Mouse (Mus musculus): ENCODE data around the gene Tmem258. TPM values are rescaled to one million over a fixed set of nuclear protein-coding genes. Genes with fewer than 3 reads are reported as not detected.
"Not testable (repeated sequence)": the region's sequence is repeated elsewhere in the genome, so short reads cannot be mapped to it uniquely, and the experiment has no call there.

The Tmem258 gene
- total RNA-seq (2018; cell fraction: chromatin; rRNA removed): 10 to 100 TPM in 25 of 26 experiments, 1 to 10 TPM in 1; 6.3 to 45.1 (median 23.2) TPM
- 100 to 1,000 TPM in 7 of 26 experiments, 10 to 100 TPM in 19; 69.4 to 116 (median 93.9) TPM for total RNA-seq (2018; cell fraction: cytosol; rRNA removed)
- 10 to 100 TPM; 12.3 to 48.6 (median 32.6) TPM for total RNA-seq (2018; cell fraction: nucleus; rRNA removed)
- polyA plus RNA-seq (2018): 135 to 169 TPM (median 137 TPM) in 3 replicates

DNA sequence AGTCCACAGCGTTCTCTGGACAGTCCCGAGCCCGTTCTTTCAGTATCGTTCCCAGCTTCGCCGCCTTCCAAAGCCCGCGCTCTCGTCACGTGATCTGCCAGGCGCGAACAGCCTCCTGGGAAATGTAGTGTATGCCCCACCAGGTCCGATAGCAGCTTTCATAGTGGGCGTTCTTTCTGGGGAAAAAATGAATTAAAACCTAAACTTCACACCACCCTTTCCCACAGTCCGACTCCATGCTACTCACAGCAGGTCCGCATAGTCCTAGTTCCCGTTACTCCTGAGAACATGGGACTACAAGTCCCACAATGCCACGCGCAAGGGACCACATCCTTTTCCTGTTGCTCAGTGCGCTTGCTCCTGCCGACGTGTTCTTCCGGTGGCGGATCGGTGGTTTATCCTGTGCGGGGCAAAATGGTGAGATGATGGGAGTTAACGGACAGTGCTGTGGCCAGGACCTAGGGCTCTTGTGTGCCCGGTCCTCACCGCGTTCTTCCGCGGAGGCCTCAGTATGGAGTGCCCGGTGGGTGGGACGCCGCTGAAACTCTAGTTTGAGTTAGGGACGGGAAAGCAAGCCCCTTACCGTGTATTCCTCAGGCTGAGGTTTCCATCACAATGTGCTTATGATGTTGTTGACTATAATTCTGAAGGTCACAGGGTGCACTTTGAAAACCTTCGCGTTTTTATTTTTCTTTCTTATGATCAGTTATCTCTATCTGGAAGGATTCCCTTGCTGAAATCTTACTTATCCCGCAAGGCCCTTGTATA lies at the start of gene Tmem258, which contains the start of gene Fen1:
Tmem258 (plus strand) TSS at position 167 of the 768 bp plus-strand sequence.
Fen1 (minus strand) TSS at position 322 of the 768 bp plus-strand sequence.
- Histone ChIP-seq H3K79me2 (ENCODE audit: inconsistent target) (peaks cover 64% of the 10 kb centered on the region), H3K36me3 (ENCODE audit: inconsistent target) (peaks cover 43% of the 10 kb centered on the region), H3K27ac (peak within 1 kb of the TSS; percentile 95), H3K4me3 (ENCODE audit: inconsistent target) (peak within 1 kb of the TSS; percentile 99)
- WGBS (ENCODE audit: missing documents): under 1% methylated on average over 40 of the region's 40 CpGs

DNA sequence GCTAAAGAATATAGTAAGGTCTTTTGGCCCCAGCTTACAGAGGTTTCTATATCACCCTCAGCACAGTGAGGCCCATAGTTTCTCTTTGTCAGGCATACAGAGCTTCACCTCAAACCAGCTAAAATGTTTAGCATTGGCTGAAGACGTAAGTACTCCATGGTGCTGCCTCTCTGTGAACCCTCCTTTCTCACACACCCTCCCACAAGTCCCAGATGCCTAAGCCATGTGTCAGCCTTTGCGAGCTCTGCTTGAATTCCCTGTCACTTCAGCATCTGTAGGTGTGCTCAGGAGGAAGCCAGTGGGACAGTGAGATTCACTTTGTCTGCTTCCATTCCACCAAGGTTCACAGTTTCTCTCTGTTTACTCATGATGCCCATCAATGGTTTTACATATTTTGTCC lies 46.1 kb upstream of the Tmem258 start:
- Histone ChIP-seq H3K79me2 (ENCODE audit: inconsistent target) (no peaks in the 10 kb centered on the region), H3K4me3 (ENCODE audit: inconsistent target) (no peak overlapping the region), H3K36me3 (ENCODE audit: inconsistent target) (no peaks in the 10 kb centered on the region), H3K27ac (no peak overlapping the region)
- WGBS (ENCODE audit: missing documents): 89% methylated on average over 2 of the region's 2 CpGs

DNA sequence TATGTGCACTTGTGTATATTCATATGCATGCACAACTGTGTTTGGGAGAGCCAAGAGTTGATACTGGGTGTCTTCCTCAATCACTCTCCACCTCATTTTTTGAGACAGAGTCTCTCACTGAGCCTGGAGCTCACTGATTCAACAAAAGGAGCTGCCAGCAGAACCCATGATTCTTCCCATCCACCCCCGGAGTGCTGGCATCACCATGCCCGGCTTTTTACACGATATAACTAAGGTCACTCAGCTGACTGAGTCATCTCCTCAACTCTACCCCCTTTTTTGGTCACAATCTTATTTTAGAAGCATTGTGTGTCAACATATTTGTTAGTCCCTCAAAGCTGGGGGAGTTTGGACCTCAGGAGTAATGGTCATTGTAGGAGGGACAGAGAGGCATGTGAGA lies 39.9 kb upstream of the Tmem258 start:
- H3K36me3 ChIP-seq (ENCODE audit: inconsistent target): no peaks in the 10 kb centered on the region
- no peak overlapping the region for H3K27ac ChIP-seq
- H3K4me3 ChIP-seq (ENCODE audit: inconsistent target): no peak overlapping the region
- 69% methylated on average over 3 of the region's 3 CpGs for WGBS (ENCODE audit: missing documents)
- H3K79me2 ChIP-seq (ENCODE audit: inconsistent target): no peaks in the 10 kb centered on the region

DNA sequence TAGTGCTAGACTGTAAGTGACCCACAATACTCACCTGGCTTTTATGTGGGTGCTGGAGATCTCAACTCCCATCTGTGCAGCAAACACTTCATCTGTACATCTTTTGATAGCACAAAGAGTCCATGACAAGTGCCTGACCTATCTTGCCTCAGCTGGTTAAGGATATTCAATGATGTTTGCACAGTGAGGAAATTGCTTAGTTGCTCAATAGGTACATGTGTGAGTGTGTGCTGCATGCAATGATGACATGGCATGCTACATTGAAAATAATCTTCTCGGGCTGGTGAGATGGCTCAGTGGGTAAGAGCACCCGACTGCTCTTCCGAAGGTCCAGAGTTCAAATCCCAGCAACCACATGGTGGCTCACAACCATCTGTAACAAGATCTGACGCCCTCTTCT lies 37.9 kb upstream of the Tmem258 start:
- not testable (repeated sequence) for H3K27ac ChIP-seq; H3K36me3 ChIP-seq (ENCODE audit: inconsistent target); H3K4me3 ChIP-seq (ENCODE audit: inconsistent target); H3K79me2 ChIP-seq (ENCODE audit: inconsistent target)
- no CpG with 5 or more reads among the region's 4 CpGs for WGBS (ENCODE audit: missing documents)

DNA sequence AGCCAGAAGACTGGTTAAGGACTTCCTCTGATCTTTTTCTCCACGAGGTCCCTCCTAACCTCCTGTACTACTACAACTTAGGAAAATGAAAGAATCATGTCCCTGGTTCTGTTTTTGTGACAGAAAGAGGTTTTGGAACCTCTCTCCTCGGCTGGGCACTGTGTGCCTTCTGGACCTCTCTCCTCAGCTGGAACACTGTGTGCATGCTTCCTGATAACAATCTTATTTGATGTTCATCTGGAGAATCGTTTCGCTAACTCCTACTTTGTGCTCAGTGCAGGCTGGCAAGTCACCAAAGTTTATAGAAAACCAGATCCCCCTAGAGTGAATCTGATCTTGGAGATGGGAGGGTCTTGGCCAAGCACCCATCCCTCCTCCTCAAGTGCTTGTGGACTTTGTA lies 36.7 kb upstream of the Tmem258 start:
- H3K79me2 ChIP-seq (ENCODE audit: inconsistent target): no peaks in the 10 kb centered on the region
- H3K27ac ChIP-seq: no peak overlapping the region
- 54% methylated on average over 4 of the region's 4 CpGs for WGBS (ENCODE audit: missing documents)
- H3K36me3 ChIP-seq (ENCODE audit: inconsistent target): no peaks in the 10 kb centered on the region
- H3K4me3 ChIP-seq (ENCODE audit: inconsistent target): no peak overlapping the region

DNA sequence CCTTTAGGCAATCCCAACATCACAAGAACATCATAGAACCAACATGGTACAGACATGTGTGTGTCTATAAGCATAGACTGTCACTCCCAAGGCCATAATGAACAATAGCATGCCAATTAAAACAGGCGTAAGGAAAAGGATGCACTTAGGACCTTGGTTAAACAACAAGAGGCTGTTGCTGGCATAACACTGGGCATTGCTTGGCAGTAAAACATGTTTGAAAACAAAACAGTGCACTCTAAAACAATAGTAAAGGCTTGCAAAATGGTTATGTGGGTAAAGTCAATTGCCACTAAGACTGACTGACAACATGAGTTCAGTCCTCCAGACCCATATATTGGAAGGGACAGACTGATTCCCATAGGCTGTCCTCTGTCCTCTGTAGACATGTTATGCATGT lies 35.9 kb upstream of the Tmem258 start:
- no peak overlapping the region for H3K4me3 ChIP-seq (ENCODE audit: inconsistent target)
- H3K27ac ChIP-seq: no peak overlapping the region
- WGBS (ENCODE audit: missing documents): 100% methylated on average over 1 of the region's 1 CpGs
- no peaks in the 10 kb centered on the region for H3K36me3 ChIP-seq (ENCODE audit: inconsistent target)
- no peaks in the 10 kb centered on the region for H3K79me2 ChIP-seq (ENCODE audit: inconsistent target)

DNA sequence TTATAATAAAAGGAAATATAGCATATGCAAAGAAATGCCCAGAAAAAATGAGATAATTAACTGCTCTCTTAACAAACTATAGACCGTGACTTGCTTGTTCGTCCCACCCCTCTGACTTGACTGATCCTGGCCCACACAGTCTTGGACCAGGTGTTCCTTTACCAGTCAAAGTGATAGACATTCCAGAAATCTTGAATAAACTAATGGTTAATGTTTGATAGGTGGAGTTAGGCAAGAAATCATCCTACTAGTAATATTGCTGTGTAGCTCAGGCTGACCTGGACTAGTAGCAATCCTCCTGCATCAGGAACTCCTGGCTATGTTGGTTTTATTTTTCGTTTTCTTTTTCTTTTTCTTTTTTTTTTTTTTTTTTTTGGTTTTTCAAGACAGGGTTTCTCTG lies 35.4 kb upstream of the Tmem258 start:
- no peak overlapping the region for H3K27ac ChIP-seq
- no peaks in the 10 kb centered on the region for H3K79me2 ChIP-seq (ENCODE audit: inconsistent target)
- H3K36me3 ChIP-seq (ENCODE audit: inconsistent target): no peaks in the 10 kb centered on the region
- H3K4me3 ChIP-seq (ENCODE audit: inconsistent target): no peak overlapping the region
- WGBS (ENCODE audit: missing documents): 92% methylated on average over 2 of the region's 3 CpGs

DNA sequence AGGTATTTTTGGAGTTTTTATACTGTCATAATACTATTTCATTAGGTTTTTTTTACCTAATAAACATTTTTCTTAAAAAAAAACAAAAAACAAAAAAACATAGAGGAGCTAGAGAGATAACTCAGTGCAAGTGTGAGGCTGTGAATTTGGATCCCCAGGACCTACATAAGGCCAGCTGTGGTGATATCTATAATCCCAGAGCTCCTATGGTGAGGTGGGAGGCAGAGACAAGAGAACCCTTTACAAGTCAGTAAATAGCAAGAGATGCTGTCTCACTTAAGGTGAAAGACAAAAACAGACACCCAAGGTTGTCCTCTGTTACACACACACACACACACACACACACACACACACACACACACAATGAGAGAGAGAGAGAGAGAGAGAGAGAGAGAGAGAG lies 34.6 kb upstream of the Tmem258 start:
- Histone ChIP-seq H3K4me3 (ENCODE audit: inconsistent target) (no peak overlapping the region), H3K79me2 (ENCODE audit: inconsistent target) (no peaks in the 10 kb centered on the region), H3K27ac (no peak overlapping the region), H3K36me3 (ENCODE audit: inconsistent target) (no peaks in the 10 kb centered on the region)

DNA sequence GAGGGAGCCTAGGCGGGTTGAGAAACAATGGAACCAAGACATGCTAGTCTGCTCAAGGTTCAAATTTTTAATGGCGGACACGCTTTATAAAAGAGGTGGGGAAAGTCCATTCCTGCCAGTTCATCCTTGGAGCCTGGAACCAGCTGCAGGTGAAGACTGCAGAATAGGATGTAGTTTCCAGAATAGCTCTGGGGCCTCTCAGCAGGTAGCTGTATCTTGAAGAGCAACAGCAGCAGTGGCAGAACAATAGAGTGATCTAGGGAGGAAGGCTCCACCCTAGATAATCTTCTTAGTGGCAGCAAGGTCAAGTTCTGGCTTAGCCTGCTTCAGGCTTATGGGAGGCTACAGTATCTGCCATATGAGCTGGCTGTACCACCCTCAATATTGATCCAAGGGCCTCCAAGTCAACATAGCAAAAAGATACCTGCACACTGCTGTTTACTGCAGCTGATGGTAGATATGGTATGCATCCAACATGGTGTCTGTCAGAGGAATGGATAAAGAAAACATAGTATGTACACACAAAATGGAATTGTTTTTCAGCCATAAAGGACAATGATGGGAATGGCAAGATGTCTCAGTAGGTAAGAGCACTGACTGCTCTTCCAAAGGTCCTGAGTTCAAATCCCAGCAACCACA lies 34.0 kb upstream of the Tmem258 start:
- not testable (repeated sequence) for H3K4me3 ChIP-seq (ENCODE audit: inconsistent target); H3K36me3 ChIP-seq (ENCODE audit: inconsistent target); H3K27ac ChIP-seq; H3K79me2 ChIP-seq (ENCODE audit: inconsistent target)
- 100% methylated on average over 3 of the region's 3 CpGs for WGBS (ENCODE audit: missing documents)

DNA sequence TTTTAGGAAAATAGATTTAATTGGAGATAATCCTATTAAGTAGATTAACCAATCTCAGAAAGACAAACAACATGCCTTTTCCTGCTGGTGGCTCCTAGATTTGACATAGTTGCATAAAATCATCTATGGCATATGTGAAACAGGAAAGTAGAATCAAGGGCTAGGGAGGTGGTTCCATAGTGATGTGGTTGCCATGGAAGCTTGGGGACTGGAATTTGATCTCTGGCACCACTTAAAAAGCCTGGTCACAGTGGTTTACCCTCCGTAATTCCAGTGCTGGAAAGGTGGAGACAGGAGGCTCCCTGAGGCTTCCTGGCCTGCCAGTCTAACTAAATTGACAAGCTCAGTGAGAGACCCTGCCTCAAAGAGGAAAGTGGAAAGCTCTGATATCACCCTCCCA lies 33.3 kb upstream of the Tmem258 start:
- Histone ChIP-seq H3K4me3 (ENCODE audit: inconsistent target) (no peak overlapping the region), H3K79me2 (ENCODE audit: inconsistent target) (no peaks in the 10 kb centered on the region), H3K36me3 (ENCODE audit: inconsistent target) (no peaks in the 10 kb centered on the region), H3K27ac (no peak overlapping the region)
- WGBS (ENCODE audit: missing documents): 100% methylated on average over 1 of the region's 1 CpGs

DNA sequence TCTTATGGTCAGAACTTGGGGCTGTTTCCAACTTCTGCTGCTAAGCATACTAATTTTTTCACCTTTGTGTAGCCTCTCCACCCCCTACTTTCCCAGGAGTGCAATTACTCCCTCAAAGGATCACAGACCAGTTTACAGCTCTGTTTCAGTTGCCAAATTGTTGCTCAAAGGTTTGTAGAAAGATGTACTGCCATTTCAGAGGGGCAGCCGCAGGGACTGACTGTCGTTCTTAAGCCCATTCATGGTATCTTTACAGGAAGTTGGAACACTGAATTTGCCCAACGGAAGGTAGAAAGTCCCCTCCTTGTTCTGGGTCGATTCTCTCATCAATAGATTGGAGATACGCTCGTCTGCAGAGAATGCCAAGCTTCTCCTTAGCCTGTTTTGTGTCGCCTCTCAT lies 32.5 kb upstream of the Tmem258 start:
- H3K27ac ChIP-seq: peak overlapping the region; percentile 95

DNA sequence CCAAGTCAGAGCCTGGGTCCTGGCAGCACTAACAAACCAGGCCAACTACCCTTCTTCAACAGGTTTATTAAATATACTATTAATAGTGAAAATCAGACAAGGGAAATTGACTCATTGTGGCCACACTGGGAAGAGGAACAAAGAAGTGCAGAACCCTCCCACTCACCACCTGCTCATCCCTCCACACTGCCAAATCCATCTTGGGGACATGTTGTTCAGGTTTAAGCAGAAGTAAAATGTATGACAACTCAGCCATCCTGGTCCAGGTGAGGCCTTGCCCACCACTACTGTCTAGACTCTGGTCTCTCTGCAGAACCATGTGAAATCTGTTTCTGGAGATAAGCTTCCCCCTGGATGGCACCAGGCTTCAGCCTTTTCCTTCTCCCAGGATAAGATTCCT lies 32.0 kb upstream of the Tmem258 start:
- H3K27ac ChIP-seq: peak overlapping the region; percentile 95

More for the DNA sequence above, 32.5 kb upstream of the Tmem258 start:
- 82% methylated on average over 7 of the region's 7 CpGs for WGBS (ENCODE audit: missing documents)
- no peak overlapping the region for H3K4me3 ChIP-seq (ENCODE audit: inconsistent target)
- no peaks in the 10 kb centered on the region for H3K79me2 ChIP-seq (ENCODE audit: inconsistent target)
- no peaks in the 10 kb centered on the region for H3K36me3 ChIP-seq (ENCODE audit: inconsistent target)

DNA sequence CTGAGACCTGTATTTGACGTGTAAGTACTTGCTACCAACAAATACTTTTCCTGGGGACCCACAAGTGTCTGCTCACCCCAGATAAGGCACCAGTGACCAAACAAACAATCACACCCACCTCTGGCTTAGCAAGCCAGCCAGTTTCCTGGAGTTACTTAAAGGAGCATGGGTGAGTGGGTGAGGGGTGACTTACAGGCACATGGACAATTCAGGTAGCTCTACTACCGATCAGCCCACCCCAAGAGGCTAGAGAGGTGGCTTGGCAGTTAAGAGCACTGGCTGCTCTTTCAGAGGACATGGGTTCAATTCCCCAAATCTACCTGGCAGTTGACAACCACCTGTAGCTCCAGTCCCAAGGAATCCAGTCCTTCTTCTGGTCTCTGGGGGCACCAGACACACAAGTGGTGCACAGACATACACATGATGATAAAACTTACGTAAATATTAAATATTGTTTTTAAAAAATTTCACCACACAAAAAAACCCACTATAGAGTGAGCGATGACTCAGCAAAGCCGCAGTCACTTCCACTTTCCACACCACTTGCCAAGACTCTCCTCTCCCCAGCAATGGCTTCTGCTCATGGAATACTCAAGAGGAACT lies 30.6 kb upstream of the Tmem258 start:
- WGBS (ENCODE audit: missing documents): 2% methylated on average over 5 of the region's 5 CpGs

More for the DNA sequence above, 32.0 kb upstream of the Tmem258 start:
- Histone ChIP-seq H3K79me2 (ENCODE audit: inconsistent target) (no peaks in the 10 kb centered on the region), H3K36me3 (ENCODE audit: inconsistent target) (no peaks in the 10 kb centered on the region), H3K4me3 (ENCODE audit: inconsistent target) (no peak overlapping the region)

DNA sequence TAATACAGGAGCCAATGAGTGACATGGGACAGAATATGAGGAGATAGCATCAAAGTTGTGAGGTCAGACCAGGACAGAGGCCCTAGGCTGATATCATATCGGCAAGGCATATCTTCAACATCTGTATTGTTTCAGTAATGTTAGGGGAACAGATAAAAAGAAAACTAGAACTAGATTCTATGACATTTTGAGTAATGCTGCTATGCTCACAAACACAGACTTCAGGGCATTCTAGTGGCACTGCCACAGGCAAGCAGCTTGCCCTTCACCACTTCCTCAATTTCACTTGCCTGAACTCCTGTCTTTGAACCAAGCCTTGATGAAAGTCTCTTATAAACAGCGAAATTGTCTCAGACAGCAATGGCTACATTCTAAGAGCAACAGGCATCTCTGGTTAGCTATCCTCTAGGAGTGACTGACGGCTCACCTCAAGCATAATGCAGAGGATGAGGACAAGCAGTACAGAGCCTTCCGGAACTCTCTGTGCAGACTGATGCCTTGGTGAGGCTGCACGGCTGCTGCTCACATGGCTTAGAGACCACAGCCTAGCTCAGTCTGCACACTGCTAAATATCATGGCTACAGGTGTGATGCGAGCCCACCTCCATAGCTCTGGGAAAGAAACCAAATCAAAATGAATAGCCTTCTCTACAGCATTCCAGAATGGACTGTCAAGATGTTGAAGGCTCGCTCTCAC lies 29.8 kb upstream of the Tmem258 start:
- no peak overlapping the region for H3K4me3 ChIP-seq (ENCODE audit: inconsistent target)
- WGBS (ENCODE audit: missing documents): 27% methylated on average over 7 of the region's 7 CpGs
- H3K36me3 ChIP-seq (ENCODE audit: inconsistent target): no peaks in the 10 kb centered on the region
- H3K27ac ChIP-seq: peak overlapping the region; percentile 95
- H3K79me2 ChIP-seq (ENCODE audit: inconsistent target): no peaks in the 10 kb centered on the region

More for the DNA sequence above, 30.6 kb upstream of the Tmem258 start:
- Histone ChIP-seq H3K36me3 (ENCODE audit: inconsistent target) (no peaks in the 10 kb centered on the region), H3K79me2 (ENCODE audit: inconsistent target) (no peaks in the 10 kb centered on the region), H3K4me3 (ENCODE audit: inconsistent target) (no peak overlapping the region), H3K27ac (peak overlapping the region; percentile 95)

Measured in macrophage (primary cell).